Mouse (Mus musculus): ENCODE measurements around the gene Sike1. TPM values are rescaled to one million over a fixed set of nuclear protein-coding genes. Genes with fewer than 3 reads are reported as not detected.

The Sike1 gene
- polyA plus RNA-seq, 1 experiment from 2014 or later, result 55.4 TPM

DNA sequence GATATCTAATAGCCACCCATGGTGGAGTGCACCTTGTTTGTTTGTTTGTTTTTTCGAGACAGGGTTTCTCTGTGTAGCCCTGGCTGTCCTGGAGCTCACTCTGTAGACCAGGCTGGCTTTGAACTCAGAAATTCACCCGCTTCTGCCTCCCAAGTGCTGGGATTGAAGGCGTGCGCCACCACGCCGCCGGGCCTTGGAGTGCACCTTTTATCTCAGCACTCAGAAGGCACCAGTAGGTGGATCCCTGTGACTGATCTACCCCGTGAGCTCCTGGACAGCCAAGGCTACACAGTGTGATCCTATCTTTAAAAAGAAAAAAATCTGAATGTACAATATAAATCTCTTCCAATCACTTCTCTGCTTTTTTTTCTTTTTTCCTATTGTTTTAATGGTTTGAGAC lies 4.5 kb upstream of the Sike1 start:
- Histone ChIP-seq H3K27me3 (replicated peaks) (no peaks in the 10 kb centered on the region), H3K9ac (replicated peaks) (no peak overlapping the region), H3K27ac (replicated peaks) (no peak overlapping the region), H3K4me3 (replicated peaks) (no peak overlapping the region), H3K4me1 (peaks cover 4% of the 10 kb centered on the region), H3K4me2 (no peak overlapping the region), H3K36me3 (no peaks in the 10 kb centered on the region), H3K9me3 (replicated peaks) (no peaks in the 10 kb centered on the region)
- WGBS, result 79% methylated on average over 8 of the region's 8 CpGs
- ATAC-seq (ENCODE audit: low FRiP score), result no peak

GRCm38 (mm10) chr3:102992936-102993335 lies 2.6 kb upstream of the Sike1 start:
- Histone ChIP-seq H3K4me2 (no peak overlapping the region), H3K9me3 (replicated peaks) (no peaks in the 10 kb centered on the region), H3K4me3 (replicated peaks) (no peak overlapping the region), H3K4me1 (peaks cover 19% of the 10 kb centered on the region), H3K27me3 (replicated peaks) (no peaks in the 10 kb centered on the region), H3K36me3 (peaks cover 3% of the 10 kb centered on the region; the same call in 1 of the 2 replicates), H3K9ac (replicated peaks) (no peak overlapping the region), H3K27ac (replicated peaks) (no peak overlapping the region)
- no peak for ATAC-seq (ENCODE audit: low FRiP score)
- WGBS, result 44% methylated on average over 3 of the region's 3 CpGs

DNA sequence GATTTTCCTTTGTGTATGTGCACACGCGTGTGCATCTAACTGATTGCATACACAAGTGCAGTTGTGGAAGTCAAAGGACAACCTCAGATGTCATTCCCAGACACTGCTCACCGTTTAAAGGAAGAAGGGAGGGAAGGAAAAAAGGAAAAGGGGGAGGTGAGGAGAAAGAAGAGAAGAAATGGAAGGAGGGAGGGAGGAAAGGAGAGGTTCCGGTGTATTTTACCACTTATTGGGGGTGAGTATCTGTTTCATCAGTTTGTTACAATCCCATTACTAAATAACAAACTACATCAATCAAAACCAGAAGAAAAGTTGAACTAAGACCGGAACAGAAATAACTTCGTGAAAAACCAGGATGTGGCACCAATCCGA lies 289 bp upstream of the Sike1 start:
- H3K36me3 ChIP-seq, result peaks cover 24% of the 10 kb centered on the region
- peak; percentile 30 for ATAC-seq (ENCODE audit: low FRiP score)
- H3K4me1 ChIP-seq, result peaks cover 19% of the 10 kb centered on the region
- H3K9ac ChIP-seq (replicated peaks), result peak overlapping the region; percentile 86
- no peaks in the 10 kb centered on the region for H3K27me3 ChIP-seq (replicated peaks)
- WGBS, result 51% methylated on average over 7 of the region's 7 CpGs
- no peaks in the 10 kb centered on the region for H3K9me3 ChIP-seq (replicated peaks)
- peak overlapping the region; percentile 62 for H3K4me2 ChIP-seq
- H3K4me3 ChIP-seq (replicated peaks), result peak overlapping the region; percentile 87
- H3K27ac ChIP-seq (replicated peaks), result peak overlapping the region; percentile 94

DNA sequence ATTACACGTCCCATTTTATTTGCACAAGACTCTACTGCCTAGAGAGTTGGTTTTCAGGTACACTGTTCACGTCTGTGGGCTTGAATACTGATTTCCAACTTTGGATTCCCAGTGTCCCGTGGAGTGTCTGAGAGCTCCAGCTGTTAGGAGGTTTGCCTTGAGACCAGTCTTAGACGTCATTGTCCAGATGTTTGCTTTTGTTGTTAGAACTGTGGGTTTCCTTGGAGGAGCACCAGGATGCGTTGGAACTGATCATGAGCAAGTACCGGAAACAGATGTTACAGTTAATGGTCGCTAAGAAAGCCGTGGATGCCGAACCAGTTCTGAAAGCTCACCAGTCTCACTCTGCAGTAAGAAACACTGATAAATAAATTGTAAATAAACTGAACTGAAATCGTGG lies 1.5 kb downstream of the Sike1 start:
- Histone ChIP-seq H3K4me3 (replicated peaks) (no peak overlapping the region), H3K36me3 (peaks cover 38% of the 10 kb centered on the region), H3K4me1 (peaks cover 19% of the 10 kb centered on the region), H3K4me2 (peak overlapping the region; percentile 62), H3K27me3 (replicated peaks) (no peaks in the 10 kb centered on the region), H3K9me3 (replicated peaks) (no peaks in the 10 kb centered on the region), H3K9ac (replicated peaks) (no peak overlapping the region), H3K27ac (replicated peaks) (0 out of 2 replicates have a peak overlapping the region, but pooled peaks have one; percentile 94)
- ATAC-seq (ENCODE audit: low FRiP score), result no peak
- WGBS, result 67% methylated on average over 10 of the region's 10 CpGs

GRCm38 (mm10) chr3:102997591-102997990 lies 2.1 kb downstream of the Sike1 start:
- H3K4me3 ChIP-seq (replicated peaks), result no peak overlapping the region
- H3K36me3 ChIP-seq, result peaks cover 43% of the 10 kb centered on the region
- H3K27ac ChIP-seq (replicated peaks), result no peak overlapping the region
- 69% methylated on average over 3 of the region's 3 CpGs for WGBS
- ATAC-seq (ENCODE audit: low FRiP score), result no peak
- H3K4me2 ChIP-seq, result 0 out of 2 replicates have a peak overlapping the region, but pooled peaks have one; percentile 62
- H3K4me1 ChIP-seq, result peaks cover 19% of the 10 kb centered on the region
- no peaks in the 10 kb centered on the region for H3K27me3 ChIP-seq (replicated peaks)
- H3K9me3 ChIP-seq (replicated peaks), result no peaks in the 10 kb centered on the region
- no peak overlapping the region for H3K9ac ChIP-seq (replicated peaks)

GRCm38 (mm10) chr3:103001595-103001994 lies 6.1 kb downstream of the Sike1 start:
- Histone ChIP-seq H3K27ac (replicated peaks) (no peak overlapping the region), H3K27me3 (replicated peaks) (no peaks in the 10 kb centered on the region), H3K9me3 (replicated peaks) (no peaks in the 10 kb centered on the region), H3K36me3 (peaks cover 62% of the 10 kb centered on the region), H3K4me3 (replicated peaks) (no peak overlapping the region), H3K9ac (replicated peaks) (no peak overlapping the region), H3K4me2 (no peak overlapping the region), H3K4me1 (peaks cover 9% of the 10 kb centered on the region)
- ATAC-seq (ENCODE audit: low FRiP score), result no peak
- 96% methylated on average over 7 of the region's 7 CpGs for WGBS

DNA sequence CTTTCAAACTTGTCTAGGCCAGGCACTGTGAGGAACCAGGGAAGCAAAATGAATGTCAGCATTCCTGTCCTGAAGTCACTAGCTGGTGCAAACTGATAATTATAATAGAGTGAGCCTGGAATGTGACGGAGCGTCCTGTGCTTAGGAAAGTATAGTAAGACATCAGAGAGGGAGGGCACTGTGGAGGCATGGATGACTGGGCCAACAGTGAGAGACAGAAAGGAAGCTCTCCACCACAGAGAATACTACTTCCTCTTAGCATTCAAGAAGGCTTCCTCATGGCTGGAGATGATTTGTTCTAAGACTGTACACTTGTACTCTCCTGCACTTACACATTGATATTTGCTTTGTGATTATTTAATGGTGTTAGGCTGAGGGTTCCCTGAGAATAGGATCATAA lies 21.8 kb downstream of the Sike1 start:
- no peak overlapping the region for H3K9ac ChIP-seq (replicated peaks)
- H3K4me3 ChIP-seq (replicated peaks), result no peak overlapping the region
- 89% methylated on average over 2 of the region's 2 CpGs for WGBS
- H3K9me3 ChIP-seq (replicated peaks), result no peaks in the 10 kb centered on the region
- H3K4me1 ChIP-seq, result peaks cover 14% of the 10 kb centered on the region
- H3K27me3 ChIP-seq (replicated peaks), result no peaks in the 10 kb centered on the region
- no peaks in the 10 kb centered on the region for H3K36me3 ChIP-seq
- no peak for ATAC-seq (ENCODE audit: low FRiP score)
- no peak overlapping the region for H3K4me2 ChIP-seq
- H3K27ac ChIP-seq (replicated peaks), result no peak overlapping the region

DNA sequence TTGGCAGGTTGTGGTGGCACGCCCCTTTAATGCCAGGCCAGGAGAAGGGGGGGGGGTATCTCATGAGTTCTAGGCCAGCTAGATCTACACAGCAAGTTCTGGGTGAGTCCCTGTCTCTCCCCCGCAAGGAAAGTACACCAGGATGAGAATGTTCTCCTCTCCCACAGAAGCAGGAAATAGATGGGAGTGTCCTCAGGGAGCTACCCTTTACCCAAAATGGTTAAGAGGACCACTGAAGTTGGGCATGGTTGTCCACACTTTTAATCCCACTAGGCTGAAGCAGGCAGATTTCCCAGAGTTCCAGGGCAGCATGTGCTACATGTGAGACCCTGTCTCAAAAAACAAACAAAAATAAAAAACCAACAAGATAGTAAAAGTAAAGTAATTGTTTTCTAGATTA lies 24.0 kb downstream of the Sike1 start:
- H3K4me1 ChIP-seq, result peaks cover 21% of the 10 kb centered on the region
- H3K4me2 ChIP-seq, result peak overlapping the region; percentile 63
- 95% methylated on average over 2 of the region's 2 CpGs for WGBS
- peak overlapping the region; percentile 99; the same call in 1 of the 2 replicates for H3K27ac ChIP-seq (replicated peaks)
- H3K4me3 ChIP-seq (replicated peaks), result peak overlapping the region; percentile 91
- no peak overlapping the region; the same call in 1 of the 2 replicates for H3K9ac ChIP-seq (replicated peaks)
- no peaks in the 10 kb centered on the region for H3K9me3 ChIP-seq (replicated peaks)
- no peaks in the 10 kb centered on the region for H3K36me3 ChIP-seq
- no peak for ATAC-seq (ENCODE audit: low FRiP score)
- no peaks in the 10 kb centered on the region for H3K27me3 ChIP-seq (replicated peaks)

- ATAC-seq (ENCODE audit: low FRiP score), result peak; percentile 96
- WGBS, result under 1% methylated on average over 55 of the region's 55 CpGs
These were observed 24.9 kb downstream of the Sike1 start, which contains the start of gene Csde1 for GRCm38 (mm10) chr3:103020249-103020942. Gene Csde1 (plus strand): TSS chr3:103020426.

GRCm38 (mm10) chr3:103020943-103021638 lies 25.6 kb downstream of the Sike1 start:
- no peaks in the 10 kb centered on the region for H3K27me3 ChIP-seq (replicated peaks)
- H3K4me2 ChIP-seq, result peak overlapping the region; percentile 63
- peak overlapping the region; percentile 99 for H3K27ac ChIP-seq (replicated peaks)
- under 1% methylated on average over 33 of the region's 37 CpGs for WGBS
- peaks cover 21% of the 10 kb centered on the region for H3K4me1 ChIP-seq
- no peaks in the 10 kb centered on the region for H3K36me3 ChIP-seq
- H3K4me3 ChIP-seq (replicated peaks), result peak overlapping the region; percentile 91
- no peaks in the 10 kb centered on the region for H3K9me3 ChIP-seq (replicated peaks)
- peak; percentile 95 for ATAC-seq (ENCODE audit: low FRiP score)
- peak overlapping the region; percentile 98 for H3K9ac ChIP-seq (replicated peaks)

More at GRCm38 (mm10) chr3:103020249-103020942, 24.9 kb downstream of the Sike1 start, which contains the start of gene Csde1:
- Histone ChIP-seq H3K27me3 (replicated peaks) (no peaks in the 10 kb centered on the region), H3K9ac (replicated peaks) (peak within 1 kb of the TSS; percentile 98), H3K4me3 (replicated peaks) (peak within 1 kb of the TSS; percentile 91), H3K27ac (replicated peaks) (peak within 1 kb of the TSS; percentile 99), H3K36me3 (no peaks in the 10 kb centered on the region), H3K9me3 (replicated peaks) (no peaks in the 10 kb centered on the region), H3K4me2 (peak within 1 kb of the TSS; percentile 63), H3K4me1 (peaks cover 21% of the 10 kb centered on the region)

DNA sequence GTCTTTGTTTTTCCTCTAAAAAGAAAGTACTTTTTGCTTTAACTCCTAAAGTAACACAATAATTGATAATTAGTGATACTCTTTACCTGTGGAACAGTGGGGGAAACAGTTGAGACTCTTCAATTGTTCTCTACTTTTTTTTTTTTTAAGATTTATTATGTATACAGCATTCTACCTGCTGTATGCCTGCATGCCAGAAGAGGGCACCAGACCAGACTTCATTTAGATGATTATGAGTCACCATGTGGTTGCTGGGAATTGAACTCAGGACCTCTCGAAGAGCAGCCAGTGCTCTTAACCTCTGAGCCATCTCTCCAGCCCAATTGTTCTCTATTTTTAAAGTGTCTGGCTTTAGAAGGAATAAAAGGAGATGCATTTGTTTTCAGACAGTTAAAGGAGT lies 30.7 kb downstream of the Sike1 start:
- Histone ChIP-seq H3K36me3 (peaks cover 20% of the 10 kb centered on the region), H3K4me3 (replicated peaks) (no peak overlapping the region), H3K9me3 (replicated peaks) (no peaks in the 10 kb centered on the region), H3K27ac (replicated peaks) (no peak overlapping the region), H3K9ac (replicated peaks) (no peak overlapping the region), H3K4me2 (no peak overlapping the region), H3K27me3 (replicated peaks) (no peaks in the 10 kb centered on the region), H3K4me1 (peaks cover 14% of the 10 kb centered on the region)
- no peak for ATAC-seq (ENCODE audit: low FRiP score)
- WGBS, result 97% methylated on average over 1 of the region's 1 CpGs

- WGBS, result 94% methylated on average over 6 of the region's 6 CpGs
- Histone ChIP-seq H3K4me3 (replicated peaks) (no peak overlapping the region), H3K27ac (replicated peaks) (no peak overlapping the region), H3K4me2 (no peak overlapping the region), H3K9ac (replicated peaks) (no peak overlapping the region), H3K4me1 (0 out of 2 replicates have a peak, but pooled peaks cover 1% of the 10 kb centered on the region), H3K27me3 (replicated peaks) (no peaks in the 10 kb centered on the region), H3K36me3 (peaks cover 45% of the 10 kb centered on the region), H3K9me3 (replicated peaks) (no peaks in the 10 kb centered on the region)
- no peak for ATAC-seq (ENCODE audit: low FRiP score)
These were observed 44.8 kb downstream of the Sike1 start for GRCm38 (mm10) chr3:103040285-103040684.
